Mouse (Mus musculus): Measurements from ENCODE around the gene Cdk19.

DNA sequence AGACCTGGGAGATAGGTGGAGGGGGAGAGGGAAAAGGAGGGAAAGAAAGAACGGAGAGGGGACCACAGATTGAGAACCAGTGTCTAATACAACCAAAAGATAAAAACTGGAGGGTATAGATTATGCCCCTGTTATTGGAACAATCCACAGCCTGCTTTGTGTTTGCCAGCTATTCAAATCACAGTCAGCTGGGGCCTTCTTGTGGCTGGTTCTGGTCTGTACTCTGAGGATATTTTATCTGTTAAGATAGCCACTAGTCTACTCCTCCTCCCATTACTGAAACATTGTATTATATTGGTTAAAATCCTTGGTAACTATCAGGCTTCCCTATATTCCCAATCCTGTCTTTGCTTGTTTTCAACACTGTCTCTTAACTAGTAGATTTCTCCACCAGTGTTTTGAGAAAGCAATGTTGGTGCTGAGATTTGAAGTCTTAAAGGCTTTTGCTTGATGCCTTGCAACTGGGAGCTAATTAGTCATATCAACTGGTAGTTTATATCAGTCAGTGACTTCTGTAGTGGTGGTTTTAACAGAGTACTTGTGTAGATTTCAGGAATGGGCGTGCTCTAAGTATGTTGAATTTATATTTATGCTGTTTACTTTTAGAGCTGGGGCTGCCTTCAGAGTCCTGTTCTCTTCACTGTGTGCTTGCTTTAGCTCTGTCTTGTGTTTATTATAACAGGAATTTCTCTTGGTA is 54.2 kb downstream of the Cdk19 start:
- TF ChIP-seq POLR2A (IDR thresholded peaks at IDR 0.05; ENCODE audit: control insufficient read depth, extremely low read depth, insufficient read depth, low read length, poor library complexity) (no peak), CTCF (IDR thresholded peaks at IDR 0.05; ENCODE audit: borderline replicate concordance, control insufficient read depth, extremely low read depth, insufficient read depth, low read length, poor library complexity) (no peak)

All from thymus, adult 2 months (tissue).